Mouse (Mus musculus) liver, embryonic 16.5 days (tissue): ENCODE measurements at regions not wholly inside any gene's neighbourhood (a gene's known extent, or its start where the extent isn't known, plus 50 kb on each side); places are given as distances from the start of the nearest gene placed in this dataset.

Source experiments
- ATAC-seq: fragments of 200-750 bp; cut with Nextera tagmentation; 2 replicates; pipeline ENCODE4 v1.8.0; 2017; ENCODE audit warnings: low read depth, mild to moderate bottlenecking, moderate number of reproducible peaks, moderate library complexity
- H3K27ac ChIP-seq: fragments of 300-500 bp; sonication (generic); 2 replicates; pipeline ENCODE4 v1.5.1; 2014; ENCODE audit warnings: mild to moderate bottlenecking, low read length
- H3K27me3 ChIP-seq: fragments of 300-500 bp; sonication (generic); 2 replicates; pipeline ENCODE4 v1.6.1; 2014; ENCODE audit warnings: low read depth, low read length, mixed read lengths; ENCODE audit not compliant: control insufficient read depth, insufficient read depth
- H3K36me3 ChIP-seq: fragments of 300-500 bp; sonication (generic); 2 replicates; pipeline ENCODE4 v1.6.1; 2014; ENCODE audit warnings: mild to moderate bottlenecking; ENCODE audit not compliant: control insufficient read depth, insufficient read depth
- H3K4me1 ChIP-seq: fragments of 300-500 bp; sonication (generic); 2 replicates; pipeline ENCODE4 v1.6.1; 2014; ENCODE audit warnings: low read depth, low read length, mixed read lengths; ENCODE audit not compliant: control insufficient read depth
- H3K4me2 ChIP-seq: fragments of 300-500 bp; sonication (generic); 2 replicates; pipeline ENCODE4 v1.6.1; 2014; ENCODE audit warnings: low read depth, low read length, mixed read lengths
- H3K4me3 ChIP-seq: fragments of 300-500 bp; sonication (generic); 2 replicates; pipeline ENCODE4 v1.5.1; 2014; ENCODE audit warnings: low read depth, mild to moderate bottlenecking, low read length
- H3K9ac ChIP-seq: fragments of 300-500 bp; sonication (generic); 2 replicates; pipeline ENCODE4 v1.6.1; 2014; ENCODE audit warnings: low read depth, low read length
- H3K9me3 ChIP-seq: fragments of 300-500 bp; sonication (generic); replicated peaks from 2 replicates; pipeline ENCODE4 v1.6.1; 2016; ENCODE audit warnings: low read length; ENCODE audit not compliant: control insufficient read depth
- WGBS: fragments of 180-500 bp; shearing (Covaris S2); extraction: QIAGEN DNeasy Blood & Tissue Kit; methylation state at CpG from one replicate; pipeline ENCODE4 v1.1.7; 2014; ENCODE audit not compliant: insufficient replicate concordance; 5-methylcytosine and 5-hydroxymethylcytosine counted together

- H3K27ac ChIP-seq = no peak overlapping the region
- no peaks in the 10 kb centered on the region for H3K36me3 ChIP-seq
- no peaks in the 10 kb centered on the region for H3K4me1 ChIP-seq
- H3K4me2 ChIP-seq = no peak overlapping the region
- ATAC-seq = no peak
- H3K9ac ChIP-seq = no peak overlapping the region
- H3K9me3 ChIP-seq = no peaks in the 10 kb centered on the region
- 63% methylated on average over 4 of the region's 4 CpGs for WGBS
- H3K27me3 ChIP-seq = no peaks in the 10 kb centered on the region
- no peak overlapping the region for H3K4me3 ChIP-seq
Measured at GRCm38 (mm10) chr12:71607966-71608365, 222.9 kb upstream of the Daam1 start.

- Histone ChIP-seq H3K9me3 (no peaks in the 10 kb centered on the region), H3K4me1 (no peaks in the 10 kb centered on the region), H3K27ac (no peak overlapping the region), H3K27me3 (no peaks in the 10 kb centered on the region), H3K9ac (no peak overlapping the region), H3K4me2 (no peak overlapping the region), H3K4me3 (no peak overlapping the region), H3K36me3 (no peaks in the 10 kb centered on the region)
- ATAC-seq = no peak
- 66% methylated on average over 8 of the region's 8 CpGs for WGBS
Measured at GRCm38 (mm10) chr12:71613326-71613725, 217.6 kb upstream of the Daam1 start.

- ATAC-seq = no peak
Measured at GRCm38 (mm10) chr12:71614945-71615344, 215.9 kb upstream of the Daam1 start.

GRCm38 (mm10) chr12:71615383-71615782, 215.5 kb upstream of the Daam1 start:
- no peak overlapping the region for H3K27ac ChIP-seq
- H3K4me2 ChIP-seq = no peak overlapping the region
- no peaks in the 10 kb centered on the region for H3K36me3 ChIP-seq
- H3K27me3 ChIP-seq = no peaks in the 10 kb centered on the region
- no peaks in the 10 kb centered on the region for H3K9me3 ChIP-seq
- 54% methylated on average over 2 of the region's 2 CpGs for WGBS
- H3K9ac ChIP-seq = no peak overlapping the region
- no peaks in the 10 kb centered on the region for H3K4me1 ChIP-seq
- ATAC-seq = no peak
- H3K4me3 ChIP-seq = no peak overlapping the region

More at GRCm38 (mm10) chr12:71614945-71615344, 215.9 kb upstream of the Daam1 start:
- H3K36me3 ChIP-seq = no peaks in the 10 kb centered on the region
- no peaks in the 10 kb centered on the region for H3K4me1 ChIP-seq
- 67% methylated on average over 2 of the region's 2 CpGs for WGBS
- H3K9ac ChIP-seq = no peak overlapping the region
- no peak overlapping the region for H3K27ac ChIP-seq
- no peak overlapping the region for H3K4me2 ChIP-seq
- no peaks in the 10 kb centered on the region for H3K27me3 ChIP-seq
- no peaks in the 10 kb centered on the region for H3K9me3 ChIP-seq
- H3K4me3 ChIP-seq = no peak overlapping the region

GRCm38 (mm10) chr12:71616121-71616520, 214.8 kb upstream of the Daam1 start:
- H3K4me2 ChIP-seq = no peak overlapping the region
- no peaks in the 10 kb centered on the region for H3K27me3 ChIP-seq
- H3K36me3 ChIP-seq = no peaks in the 10 kb centered on the region
- 57% methylated on average over 4 of the region's 4 CpGs for WGBS
- H3K9ac ChIP-seq = no peak overlapping the region
- no peaks in the 10 kb centered on the region for H3K9me3 ChIP-seq
- H3K4me3 ChIP-seq = no peak overlapping the region
- ATAC-seq = no peak
- no peaks in the 10 kb centered on the region for H3K4me1 ChIP-seq
- no peak overlapping the region for H3K27ac ChIP-seq

- Histone ChIP-seq H3K9ac (no peak overlapping the region), H3K4me1 (no peaks in the 10 kb centered on the region), H3K27ac (no peak overlapping the region), H3K9me3 (no peaks in the 10 kb centered on the region), H3K4me2 (no peak overlapping the region), H3K4me3 (no peak overlapping the region), H3K36me3 (no peaks in the 10 kb centered on the region), H3K27me3 (no peaks in the 10 kb centered on the region)
- WGBS = 53% methylated on average over 6 of the region's 6 CpGs
- ATAC-seq = no peak
Measured at GRCm38 (mm10) chr12:71618466-71618865, 212.4 kb upstream of the Daam1 start.

GRCm38 (mm10) chr12:71618956-71619355, 211.9 kb upstream of the Daam1 start:
- no peak for ATAC-seq
- no peaks in the 10 kb centered on the region for H3K36me3 ChIP-seq
- no peak overlapping the region for H3K9ac ChIP-seq
- no peak overlapping the region for H3K27ac ChIP-seq
- no peaks in the 10 kb centered on the region for H3K9me3 ChIP-seq
- no peak overlapping the region for H3K4me2 ChIP-seq
- H3K4me3 ChIP-seq = no peak overlapping the region
- no peaks in the 10 kb centered on the region for H3K4me1 ChIP-seq
- 67% methylated on average over 8 of the region's 8 CpGs for WGBS
- no peaks in the 10 kb centered on the region for H3K27me3 ChIP-seq

GRCm38 (mm10) chr12:71619561-71619960, 211.3 kb upstream of the Daam1 start:
- Histone ChIP-seq H3K4me2 (no peak overlapping the region), H3K9ac (no peak overlapping the region), H3K36me3 (no peaks in the 10 kb centered on the region), H3K27ac (no peak overlapping the region), H3K4me3 (no peak overlapping the region), H3K27me3 (no peaks in the 10 kb centered on the region), H3K9me3 (no peaks in the 10 kb centered on the region), H3K4me1 (no peaks in the 10 kb centered on the region)
- WGBS = 45% methylated on average over 4 of the region's 4 CpGs
- ATAC-seq = no peak

GRCm38 (mm10) chr12:71621542-71621941, 209.3 kb upstream of the Daam1 start:
- WGBS = 29% methylated on average over 4 of the region's 4 CpGs
- Histone ChIP-seq H3K9me3 (no peaks in the 10 kb centered on the region), H3K4me2 (no peak overlapping the region), H3K27ac (no peak overlapping the region), H3K36me3 (no peaks in the 10 kb centered on the region), H3K9ac (no peak overlapping the region), H3K4me3 (no peak overlapping the region), H3K27me3 (no peaks in the 10 kb centered on the region), H3K4me1 (no peaks in the 10 kb centered on the region)
- ATAC-seq = no peak

GRCm38 (mm10) chr12:71622761-71623160, 208.1 kb upstream of the Daam1 start:
- H3K9ac ChIP-seq = no peak overlapping the region
- ATAC-seq = no peak
- H3K27ac ChIP-seq = no peak overlapping the region
- H3K4me3 ChIP-seq = no peak overlapping the region
- H3K4me1 ChIP-seq = no peaks in the 10 kb centered on the region
- H3K27me3 ChIP-seq = no peaks in the 10 kb centered on the region
- H3K9me3 ChIP-seq = no peaks in the 10 kb centered on the region
- WGBS = 27% methylated on average over 2 of the region's 2 CpGs
- H3K36me3 ChIP-seq = no peaks in the 10 kb centered on the region
- no peak overlapping the region for H3K4me2 ChIP-seq
